Mouse (Mus musculus) testis, adult 2 months (tissue): ENCODE measurements around the gene Selenow.

Experiments used
- CTCF ChIP-seq: fragments of 200-500 bp; IDR thresholded peaks from 2 replicates; pipeline ENCODE4 v1.5.1; 2012; ENCODE audit warnings: low read depth, mild to moderate bottlenecking, inconsistent platforms, low read length, moderate library complexity; ENCODE audit not compliant: control insufficient read depth, insufficient read depth, insufficient replicate concordance
- POLR2A ChIP-seq: fragments of 200-500 bp; IDR thresholded peaks from 2 replicates; pipeline ENCODE4 v1.6.1; 2012; ENCODE audit warnings: low read depth, mild to moderate bottlenecking, inconsistent platforms, low read length, moderate library complexity; ENCODE audit not compliant: control insufficient read depth

- TF ChIP-seq CTCF (no peak), POLR2A (no peak)
Measured at GRCm38 (mm10) chr7:15881831-15882230, 40.4 kb downstream of the Selenow start.
